Mouse (Mus musculus) testis, adult 2 months (tissue): ENCODE measurements around the gene Tubgcp4.

Source experiments
- CTCF ChIP-seq: fragments of 200-500 bp; IDR thresholded peaks from 2 replicates; pipeline ENCODE4 v1.5.1; 2012; ENCODE audit warnings: low read depth, mild to moderate bottlenecking, inconsistent platforms, low read length, moderate library complexity; ENCODE audit not compliant: control insufficient read depth, insufficient read depth, insufficient replicate concordance
- POLR2A ChIP-seq: fragments of 200-500 bp; IDR thresholded peaks from 2 replicates; pipeline ENCODE4 v1.6.1; 2012; ENCODE audit warnings: low read depth, mild to moderate bottlenecking, inconsistent platforms, low read length, moderate library complexity; ENCODE audit not compliant: control insufficient read depth

GRCm38 (mm10) chr2:121204276-121204675, 33.8 kb downstream of the Tubgcp4 start:
- TF ChIP-seq POLR2A (no peak), CTCF (no peak)
